Mouse (Mus musculus) liver, embryonic 11.5 days (tissue): Measurements from ENCODE around the gene Prrc2a. TPM values are rescaled to one million over a fixed set of nuclear protein-coding genes. Genes with fewer than 3 reads are reported as not detected.

Experiments used
- ATAC-seq: fragments of 200-750 bp; cut with Nextera tagmentation; replicated peaks from 2 replicates; pipeline ENCODE4 v1.8.0; 2017; ENCODE audit warnings: moderate number of reproducible peaks, mild to moderate bottlenecking, moderate TSS enrichment, moderate library complexity; ENCODE audit not compliant: low FRiP score
- DNase-seq: peaks from one replicate; pipeline ENCODE4 v3.0.0-alpha.2; 2017; ENCODE audit warnings: low spot score
- H3K27ac ChIP-seq: fragments of 300-500 bp; sonication (generic); 2 replicates; pipeline ENCODE4 v1.5.1; 2014; ENCODE audit warnings: mild to moderate bottlenecking, low read depth, low read length, control low read depth
- H3K27me3 ChIP-seq: fragments of 300-500 bp; sonication (generic); replicated peaks from 2 replicates; pipeline ENCODE4 v1.6.1; 2014; ENCODE audit warnings: low read length, mixed read lengths; ENCODE audit not compliant: control insufficient read depth, insufficient read depth
- H3K36me3 ChIP-seq: fragments of 300-500 bp; sonication (generic); 2 replicates; pipeline ENCODE4 v1.6.1; 2014; ENCODE audit warnings: mild to moderate bottlenecking, low read length, moderate library complexity, mixed read lengths; ENCODE audit not compliant: control insufficient read depth, insufficient read depth
- H3K4me1 ChIP-seq: fragments of 300-500 bp; sonication (generic); replicated peaks from 2 replicates; pipeline ENCODE4 v1.6.1; 2014; ENCODE audit warnings: low read length, mixed read lengths; ENCODE audit not compliant: control insufficient read depth, insufficient read depth
- H3K4me2 ChIP-seq: fragments of 300-500 bp; sonication (generic); 2 replicates; pipeline ENCODE4 v1.6.1; 2014; ENCODE audit warnings: mild to moderate bottlenecking, control low read depth, moderate library complexity
- H3K4me3 ChIP-seq: fragments of 300-500 bp; sonication (generic); 2 replicates; pipeline ENCODE4 v1.5.1; 2014; ENCODE audit warnings: low read depth, low read length, control low read depth
- H3K9ac ChIP-seq: fragments of 300-500 bp; sonication (generic); 2 replicates; pipeline ENCODE4 v1.6.1; 2014; ENCODE audit warnings: low read depth, low read length, control low read depth
- H3K9me3 ChIP-seq: fragments of 300-500 bp; sonication (generic); 2 replicates; pipeline ENCODE4 v1.6.1; 2016; ENCODE audit warnings: low read length, inconsistent platforms, mixed read lengths; ENCODE audit not compliant: control insufficient read depth
- WGBS: fragments of 180-500 bp; shearing (Covaris S2); extraction: QIAGEN DNeasy Blood & Tissue Kit; methylation state at CpG from one replicate; pipeline ENCODE4 v1.1.7; 2014; 5-methylcytosine and 5-hydroxymethylcytosine counted together
- microRNA-seq: library from miRNA; unstranded; fragments of <30 nt; microRNA quantifications from one replicate; pipeline ENCODE4, GENCODE M21; 2017; ENCODE audit warnings: borderline number of aligned reads
- polyA plus RNA-seq: library from polyadenylated mRNA; unstranded; fragments of >200 nt; fragmentation: Nextera tagmentation; extraction: Ambion mirVana; gene quantifications from 2 replicates; pipeline ENCODE4 v1.2.1, GENCODE M21; 2014

The Prrc2a gene
- polyA plus RNA-seq, 1 experiment from 2014 or later: 205 TPM

GRCm38 (mm10) chr17:35102299-35102698, 62.4 kb downstream of the Prrc2a start:
- Histone ChIP-seq H3K4me1 (peaks cover 41% of the 10 kb centered on the region), H3K9ac (no peak overlapping the region), H3K4me3 (no peak overlapping the region), H3K9me3 (no peaks in the 10 kb centered on the region), H3K27ac (no peak overlapping the region), H3K36me3 (peaks cover 34% of the 10 kb centered on the region), H3K4me2 (no peak overlapping the region), H3K27me3 (no peaks in the 10 kb centered on the region)
- DNase-seq: no peak
- no peak for ATAC-seq
- WGBS: 77% methylated on average over 8 of the region's 8 CpGs

GRCm38 (mm10) chr17:35101161-35101560, 63.5 kb downstream of the Prrc2a start:
- Histone ChIP-seq H3K4me1 (peaks cover 39% of the 10 kb centered on the region), H3K27ac (no peak overlapping the region), H3K4me2 (no peak overlapping the region), H3K36me3 (peaks cover 42% of the 10 kb centered on the region), H3K9ac (no peak overlapping the region), H3K9me3 (no peaks in the 10 kb centered on the region), H3K4me3 (no peak overlapping the region), H3K27me3 (no peaks in the 10 kb centered on the region)
- no peak for ATAC-seq
- 91% methylated on average over 11 of the region's 11 CpGs for WGBS
- no peak for DNase-seq

- H3K4me1 ChIP-seq: peaks cover 30% of the 10 kb centered on the region
- no peak for ATAC-seq
- peaks cover 44% of the 10 kb centered on the region for H3K36me3 ChIP-seq
Observed at GRCm38 (mm10) chr17:35100196-35100765, 64.4 kb downstream of the Prrc2a start.

More at GRCm38 (mm10) chr17:35100196-35100765, 64.4 kb downstream of the Prrc2a start:
- H3K4me3 ChIP-seq: no peak overlapping the region
- no peak overlapping the region for H3K27ac ChIP-seq
- H3K9me3 ChIP-seq: no peaks in the 10 kb centered on the region
- no peak overlapping the region for H3K9ac ChIP-seq
- DNase-seq: no peak
- no peaks in the 10 kb centered on the region for H3K27me3 ChIP-seq
- WGBS: 72% methylated on average over 10 of the region's 10 CpGs
- no peak overlapping the region for H3K4me2 ChIP-seq

Small RNAs within 50 kb of the gene (microRNA-seq; reads per million reads assigned to microRNA genes)
- gene Mir6973a (not detected), gene Mir6974 (not detected)

Other genes with a start within 250 kb of the Prrc2a start
- 24.4 and 26.4 TPM in 2 replicates for gene Neu1, start 233.6 kb downstream of the Prrc2a start, polyA plus RNA-seq
- gene Hspa1b, start 205.7 kb downstream of the Prrc2a start, polyA plus RNA-seq: 0.14 and 0.41 TPM in 2 replicates
- gene Gm20481, start 195.0 kb downstream of the Prrc2a start, polyA plus RNA-seq: not detected in 2 replicates
- 4.7 and 5.7 TPM in 2 replicates for gene Hspa1a, start 192.7 kb downstream of the Prrc2a start, polyA plus RNA-seq
- gene Hspa1l, start 192.2 kb downstream of the Prrc2a start, polyA plus RNA-seq: 0.66 and 1.5 TPM in 2 replicates
- 304 and 315 TPM in 2 replicates for gene Lsm2, start 183.0 kb downstream of the Prrc2a start, polyA plus RNA-seq
- 234 and 245 TPM in 2 replicates for gene Vars, start 163.9 kb downstream of the Prrc2a start, polyA plus RNA-seq
- gene Vwa7, start 148.3 kb downstream of the Prrc2a start, polyA plus RNA-seq: 0.16 TPM in 2 replicates
- 6.9 and 8.5 TPM in 2 replicates for gene Sapcd1, start 136.9 kb downstream of the Prrc2a start, polyA plus RNA-seq
- gene Msh5, start 118.2 kb downstream of the Prrc2a start, polyA plus RNA-seq: 3.8 and 4.7 TPM in 2 replicates
- 118 and 134 TPM in 2 replicates for gene Clic1, start 114.9 kb downstream of the Prrc2a start, polyA plus RNA-seq
- gene Ddah2, start 105.9 kb downstream of the Prrc2a start, polyA plus RNA-seq: 124 and 132 TPM in 2 replicates
- 0.34 and 1.8 TPM in 2 replicates for gene Ly6g6c, start 99.5 kb downstream of the Prrc2a start, polyA plus RNA-seq
- 8.4 and 11.2 TPM in 2 replicates for gene Mpig6b, start 98.7 kb downstream of the Prrc2a start, polyA plus RNA-seq
- gene Ly6g6e, start 88.0 kb downstream of the Prrc2a start, polyA plus RNA-seq: 0.57 TPM in 1 of 2 replicates, not detected in the other
- 0.44 and 0.78 TPM in 2 replicates for gene Ly6g6d, start 86.8 kb downstream of the Prrc2a start, polyA plus RNA-seq
- 12.8 and 13.5 TPM in 2 replicates for gene Ly6g6f, start 79.3 kb downstream of the Prrc2a start, polyA plus RNA-seq
- gene Abhd16a, start 75.6 kb downstream of the Prrc2a start, polyA plus RNA-seq: 71.6 and 79.8 TPM in 2 replicates
- not detected in 2 replicates for gene Ly6g5c, start 56.6 kb downstream of the Prrc2a start, polyA plus RNA-seq
- 0.69 and 0.89 TPM in 2 replicates for gene Ly6g5b, start 49.5 kb downstream of the Prrc2a start, polyA plus RNA-seq
- 23.7 and 25.2 TPM in 2 replicates for gene Gpank1, start 43.4 kb downstream of the Prrc2a start, polyA plus RNA-seq
- gene Csnk2b, start 42.8 kb downstream of the Prrc2a start, polyA plus RNA-seq: 246 and 259 TPM in 2 replicates
- gene D17H6S53E, start 38.5 kb downstream of the Prrc2a start, polyA plus RNA-seq: 6.0 and 7.1 TPM in 2 replicates
- 429 and 459 TPM in 2 replicates for gene Apom, start 32.8 kb downstream of the Prrc2a start, polyA plus RNA-seq
- 61.4 and 73.6 TPM in 2 replicates for gene Bag6, start 29.7 kb downstream of the Prrc2a start, polyA plus RNA-seq
- 13.9 and 20.0 TPM in 2 replicates for gene Aif1, start 11.2 kb upstream of the Prrc2a start, polyA plus RNA-seq
- gene Lst1, start 23.5 kb upstream of the Prrc2a start, polyA plus RNA-seq: 24.1 and 28.1 TPM in 2 replicates
- 0.70 and 0.78 TPM in 2 replicates for gene Ltb, start 29.5 kb upstream of the Prrc2a start, polyA plus RNA-seq
- gene Tnf, start 37.1 kb upstream of the Prrc2a start, polyA plus RNA-seq: 0.47 and 0.53 TPM in 2 replicates
- gene Lta, start 40.5 kb upstream of the Prrc2a start, polyA plus RNA-seq: not detected in 2 replicates
- gene Gm16181, start 55.9 kb upstream of the Prrc2a start, polyA plus RNA-seq: 0.53 TPM in 1 of 2 replicates, not detected in the other
- 2.6 and 2.9 TPM in 2 replicates for gene Atp6v1g2, start 68.8 kb upstream of the Prrc2a start, polyA plus RNA-seq
- gene Nfkbil1, start 70.9 kb upstream of the Prrc2a start, polyA plus RNA-seq: 4.6 and 5.4 TPM in 2 replicates
- gene Ddx39b, start 76.8 kb upstream of the Prrc2a start, polyA plus RNA-seq: 432 and 439 TPM in 2 replicates
- gene H2-D1, start 97.8 kb upstream of the Prrc2a start, polyA plus RNA-seq: 88.0 and 90.8 TPM in 2 replicates
- gene H2-Q1, start 155.5 kb upstream of the Prrc2a start, polyA plus RNA-seq: 0.40 and 0.60 TPM in 2 replicates
- 1.6 and 2.1 TPM in 2 replicates for gene H2-Q2, start 177.3 kb upstream of the Prrc2a start, polyA plus RNA-seq
- gene H2-Q4, start 214.7 kb upstream of the Prrc2a start, polyA plus RNA-seq: 1.8 and 2.0 TPM in 2 replicates